Mouse (Mus musculus): ENCODE results near the gene Polr2f. TPM values are rescaled to one million over a fixed set of nuclear protein-coding genes. Genes with fewer than 3 reads are reported as not detected.

Gene Polr2f
- polyA plus RNA-seq, 1 experiment from 2014 or later, result 302 TPM

- no peaks in the 10 kb centered on the region for H3K36me3 ChIP-seq (ENCODE audit: control insufficient read depth, insufficient read depth, low read length)
- no peak for ATAC-seq (ENCODE audit: insufficient read depth, low FRiP score)
- 23% methylated on average over 9 of the region's 9 CpGs for WGBS
- peak overlapping the region; percentile 78 for H3K4me2 ChIP-seq (ENCODE audit: low read depth, low read length)
- H3K4me3 ChIP-seq (replicated peaks; ENCODE audit: low read length), result peak overlapping the region; percentile 91
- H3K9ac ChIP-seq (ENCODE audit: low read length), result peak overlapping the region; percentile 95
- peaks cover 21% of the 10 kb centered on the region for H3K4me1 ChIP-seq (ENCODE audit: control insufficient read depth, insufficient read depth, low read length)
- peak overlapping the region; percentile 96 for H3K27ac ChIP-seq (ENCODE audit: low read length)
- no peaks in the 10 kb centered on the region for H3K27me3 ChIP-seq (ENCODE audit: control insufficient read depth, insufficient read depth, low read length)
- H3K9me3 ChIP-seq (replicated peaks; ENCODE audit: control insufficient read depth, low read length), result no peaks in the 10 kb centered on the region
Observed at GRCm38 (mm10) chr15:79110031-79110430, 30.8 kb upstream of the Polr2f start.

GRCm38 (mm10) chr15:79110528-79110927 lies 30.3 kb upstream of the Polr2f start:
- WGBS, result 62% methylated on average over 2 of the region's 2 CpGs
- peak overlapping the region; percentile 78 for H3K4me2 ChIP-seq (ENCODE audit: low read depth, low read length)
- H3K4me3 ChIP-seq (replicated peaks; ENCODE audit: low read length), result peak overlapping the region; percentile 91
- H3K27me3 ChIP-seq (ENCODE audit: control insufficient read depth, insufficient read depth, low read length), result no peaks in the 10 kb centered on the region
- H3K36me3 ChIP-seq (ENCODE audit: control insufficient read depth, insufficient read depth, low read length), result no peaks in the 10 kb centered on the region
- H3K4me1 ChIP-seq (ENCODE audit: control insufficient read depth, insufficient read depth, low read length), result peaks cover 21% of the 10 kb centered on the region
- H3K9ac ChIP-seq (ENCODE audit: low read length), result peak overlapping the region; percentile 95
- peak overlapping the region; percentile 96; the same call in 1 of the 2 replicates for H3K27ac ChIP-seq (ENCODE audit: low read length)
- no peak for ATAC-seq (ENCODE audit: insufficient read depth, low FRiP score)
- H3K9me3 ChIP-seq (replicated peaks; ENCODE audit: control insufficient read depth, low read length), result no peaks in the 10 kb centered on the region

GRCm38 (mm10) chr15:79111774-79112173 lies 29.0 kb upstream of the Polr2f start:
- Histone ChIP-seq H3K9me3 (replicated peaks; ENCODE audit: control insufficient read depth, low read length) (no peaks in the 10 kb centered on the region), H3K27me3 (ENCODE audit: control insufficient read depth, insufficient read depth, low read length) (no peaks in the 10 kb centered on the region), H3K27ac (ENCODE audit: low read length) (peak overlapping the region; percentile 32; the same call in 1 of the 2 replicates), H3K4me3 (replicated peaks; ENCODE audit: low read length) (peak overlapping the region; percentile 8; the same call in 1 of the 2 replicates), H3K4me2 (ENCODE audit: low read depth, low read length) (peak overlapping the region; percentile 78), H3K9ac (ENCODE audit: low read length) (0 out of 2 replicates have a peak overlapping the region, but pooled peaks have one; percentile 38), H3K36me3 (ENCODE audit: control insufficient read depth, insufficient read depth, low read length) (no peaks in the 10 kb centered on the region), H3K4me1 (ENCODE audit: control insufficient read depth, insufficient read depth, low read length) (peaks cover 21% of the 10 kb centered on the region)
- 48% methylated on average over 4 of the region's 4 CpGs for WGBS
- no peak for ATAC-seq (ENCODE audit: insufficient read depth, low FRiP score)

- H3K9me3 ChIP-seq (replicated peaks; ENCODE audit: control insufficient read depth, low read length), result no peaks in the 10 kb centered on the region
- H3K4me3 ChIP-seq (replicated peaks; ENCODE audit: low read length), result no peak overlapping the region
- peaks cover 14% of the 10 kb centered on the region for H3K4me1 ChIP-seq (ENCODE audit: control insufficient read depth, insufficient read depth, low read length)
- H3K27ac ChIP-seq (ENCODE audit: low read length), result no peak overlapping the region
- H3K4me2 ChIP-seq (ENCODE audit: low read depth, low read length), result no peak overlapping the region
- H3K27me3 ChIP-seq (ENCODE audit: control insufficient read depth, insufficient read depth, low read length), result no peaks in the 10 kb centered on the region
- peaks cover 6% of the 10 kb centered on the region; the same call in 1 of the 2 replicates for H3K36me3 ChIP-seq (ENCODE audit: control insufficient read depth, insufficient read depth, low read length)
- H3K9ac ChIP-seq (ENCODE audit: low read length), result no peak overlapping the region
- no peak for ATAC-seq (ENCODE audit: insufficient read depth, low FRiP score)
- 60% methylated on average over 5 of the region's 5 CpGs for WGBS
Observed at GRCm38 (mm10) chr15:79115276-79115675, 25.5 kb upstream of the Polr2f start.

GRCm38 (mm10) chr15:79119491-79119890 lies 21.3 kb upstream of the Polr2f start:
- Histone ChIP-seq H3K4me3 (replicated peaks; ENCODE audit: low read length) (no peak overlapping the region), H3K27me3 (ENCODE audit: control insufficient read depth, insufficient read depth, low read length) (no peaks in the 10 kb centered on the region), H3K4me2 (ENCODE audit: low read depth, low read length) (no peak overlapping the region), H3K36me3 (ENCODE audit: control insufficient read depth, insufficient read depth, low read length) (peaks cover 8% of the 10 kb centered on the region), H3K27ac (ENCODE audit: low read length) (no peak overlapping the region), H3K9me3 (replicated peaks; ENCODE audit: control insufficient read depth, low read length) (no peaks in the 10 kb centered on the region), H3K4me1 (ENCODE audit: control insufficient read depth, insufficient read depth, low read length) (no peaks in the 10 kb centered on the region), H3K9ac (ENCODE audit: low read length) (no peak overlapping the region)
- no peak for ATAC-seq (ENCODE audit: insufficient read depth, low FRiP score)
- WGBS, result 77% methylated on average over 9 of the region's 9 CpGs

- no peaks in the 10 kb centered on the region for H3K27me3 ChIP-seq (ENCODE audit: control insufficient read depth, insufficient read depth, low read length)
- H3K4me1 ChIP-seq (ENCODE audit: control insufficient read depth, insufficient read depth, low read length), result no peaks in the 10 kb centered on the region
- H3K9me3 ChIP-seq (replicated peaks; ENCODE audit: control insufficient read depth, low read length), result no peaks in the 10 kb centered on the region
- peaks cover 29% of the 10 kb centered on the region for H3K36me3 ChIP-seq (ENCODE audit: control insufficient read depth, insufficient read depth, low read length)
- H3K4me2 ChIP-seq (ENCODE audit: low read depth, low read length), result no peak overlapping the region
- no peak overlapping the region for H3K27ac ChIP-seq (ENCODE audit: low read length)
- no peak for ATAC-seq (ENCODE audit: insufficient read depth, low FRiP score)
- 81% methylated on average over 4 of the region's 4 CpGs for WGBS
- no peak overlapping the region for H3K9ac ChIP-seq (ENCODE audit: low read length)
- no peak overlapping the region for H3K4me3 ChIP-seq (replicated peaks; ENCODE audit: low read length)
Observed at GRCm38 (mm10) chr15:79122119-79122518, 18.7 kb upstream of the Polr2f start.

- 84% methylated on average over 13 of the region's 13 CpGs for WGBS
- Histone ChIP-seq H3K4me2 (ENCODE audit: low read depth, low read length) (no peak overlapping the region), H3K36me3 (ENCODE audit: control insufficient read depth, insufficient read depth, low read length) (peaks cover 33% of the 10 kb centered on the region), H3K27me3 (ENCODE audit: control insufficient read depth, insufficient read depth, low read length) (no peaks in the 10 kb centered on the region), H3K9ac (ENCODE audit: low read length) (no peak overlapping the region), H3K27ac (ENCODE audit: low read length) (no peak overlapping the region), H3K9me3 (replicated peaks; ENCODE audit: control insufficient read depth, low read length) (no peaks in the 10 kb centered on the region), H3K4me3 (replicated peaks; ENCODE audit: low read length) (no peak overlapping the region), H3K4me1 (ENCODE audit: control insufficient read depth, insufficient read depth, low read length) (no peaks in the 10 kb centered on the region)
- no peak for ATAC-seq (ENCODE audit: insufficient read depth, low FRiP score)
Observed at GRCm38 (mm10) chr15:79122546-79122945, 18.3 kb upstream of the Polr2f start.

- Histone ChIP-seq H3K4me2 (ENCODE audit: low read depth, low read length) (no peak overlapping the region), H3K4me1 (ENCODE audit: control insufficient read depth, insufficient read depth, low read length) (no peaks in the 10 kb centered on the region), H3K9ac (ENCODE audit: low read length) (no peak overlapping the region), H3K27ac (ENCODE audit: low read length) (no peak overlapping the region), H3K4me3 (replicated peaks; ENCODE audit: low read length) (no peak overlapping the region), H3K9me3 (replicated peaks; ENCODE audit: control insufficient read depth, low read length) (peaks cover 5% of the 10 kb centered on the region; the same call in 1 of the 2 replicates), H3K27me3 (ENCODE audit: control insufficient read depth, insufficient read depth, low read length) (no peaks in the 10 kb centered on the region), H3K36me3 (ENCODE audit: control insufficient read depth, insufficient read depth, low read length) (peaks cover 36% of the 10 kb centered on the region)
- no peak for ATAC-seq (ENCODE audit: insufficient read depth, low FRiP score)
- 84% methylated on average over 6 of the region's 6 CpGs for WGBS
Observed at GRCm38 (mm10) chr15:79123751-79124150, 17.1 kb upstream of the Polr2f start.

GRCm38 (mm10) chr15:79124331-79124875 lies 16.4 kb upstream of the Polr2f start:
- Histone ChIP-seq H3K27ac (ENCODE audit: low read length) (no peak overlapping the region), H3K36me3 (ENCODE audit: control insufficient read depth, insufficient read depth, low read length) (peaks cover 36% of the 10 kb centered on the region), H3K4me2 (ENCODE audit: low read depth, low read length) (no peak overlapping the region), H3K4me3 (replicated peaks; ENCODE audit: low read length) (no peak overlapping the region), H3K4me1 (ENCODE audit: control insufficient read depth, insufficient read depth, low read length) (no peaks in the 10 kb centered on the region), H3K27me3 (ENCODE audit: control insufficient read depth, insufficient read depth, low read length) (no peaks in the 10 kb centered on the region), H3K9me3 (replicated peaks; ENCODE audit: control insufficient read depth, low read length) (peaks cover 5% of the 10 kb centered on the region; the same call in 1 of the 2 replicates), H3K9ac (ENCODE audit: low read length) (no peak overlapping the region)
- ATAC-seq (ENCODE audit: insufficient read depth, low FRiP score), result no peak
- 82% methylated on average over 10 of the region's 10 CpGs for WGBS
